Mouse (Mus musculus) midbrain, postnatal 0 days (tissue): ENCODE measurements around the gene Dnajc13. TPM values are rescaled to one million over a fixed set of nuclear protein-coding genes. Genes with fewer than 3 reads are reported as not detected.

Experiments used
- ATAC-seq: fragments of 200-750 bp; cut with Nextera tagmentation; 2 replicates; pipeline ENCODE4 v1.8.0; 2017; ENCODE audit warnings: moderate number of reproducible peaks, mild to moderate bottlenecking, moderate TSS enrichment, moderate library complexity; ENCODE audit not compliant: low FRiP score
- DNase-seq: peaks from one replicate; pipeline ENCODE4 v3.0.0-alpha.2; 2015; ENCODE audit warnings: low spot score
- H3K27ac ChIP-seq: fragments of 300-500 bp; sonication (generic); 2 replicates; pipeline ENCODE4 v1.5.1; 2014; ENCODE audit warnings: low read depth, mild to moderate bottlenecking, low read length, mixed read lengths
- H3K27me3 ChIP-seq: fragments of 300-500 bp; sonication (generic); 2 replicates; pipeline ENCODE4 v1.6.1; 2014; ENCODE audit warnings: low read length, control low read depth, mixed read lengths; ENCODE audit not compliant: insufficient read depth
- H3K36me3 ChIP-seq: fragments of 300-500 bp; sonication (generic); 2 replicates; pipeline ENCODE4 v1.6.1; 2014; ENCODE audit warnings: low read length, control low read depth, mixed read lengths; ENCODE audit not compliant: insufficient read depth
- H3K4me1 ChIP-seq: fragments of 300-500 bp; sonication (generic); 2 replicates; pipeline ENCODE4 v1.6.1; 2014; ENCODE audit warnings: mild to moderate bottlenecking, control low read depth, antibody characterized with exemption, low read length, mixed read lengths; ENCODE audit not compliant: insufficient read depth
- H3K4me2 ChIP-seq: fragments of 300-500 bp; sonication (generic); 2 replicates; pipeline ENCODE4 v1.6.1; 2014; ENCODE audit warnings: low read depth, mild to moderate bottlenecking, low read length, mixed read lengths; ENCODE audit not compliant: poor library complexity, severe bottlenecking
- H3K4me3 ChIP-seq: fragments of 300-500 bp; sonication (generic); 2 replicates; pipeline ENCODE4 v1.5.1; 2014; ENCODE audit warnings: low read depth, mild to moderate bottlenecking, low read length, moderate library complexity
- H3K9ac ChIP-seq: fragments of 300-500 bp; sonication (generic); replicated peaks from 2 replicates; pipeline ENCODE4 v1.6.1; 2014; ENCODE audit warnings: mild to moderate bottlenecking, low read length, moderate library complexity, mixed read lengths; ENCODE audit not compliant: poor library complexity, severe bottlenecking
- H3K9me3 ChIP-seq: fragments of 300-500 bp; sonication (generic); 2 replicates; pipeline ENCODE4 v1.6.1; 2016; ENCODE audit warnings: low read length, control low read depth
- CTCF ChIP-seq: IDR thresholded peaks from 2 replicates; pipeline ENCODE4 v1.5.1; 2016; ENCODE audit warnings: antibody characterized with exemption, mild to moderate bottlenecking
- WGBS: fragments of 180-500 bp; shearing (Covaris S2); extraction: QIAGEN DNeasy Blood & Tissue Kit; methylation state at CpG from one replicate; pipeline ENCODE4 v1.1.7; 2014; 5-methylcytosine and 5-hydroxymethylcytosine counted together
- polyA plus RNA-seq: library from polyadenylated mRNA; unstranded; fragments of >200 nt; fragmentation: Nextera tagmentation; extraction: Ambion mirVana; gene quantifications from 2 replicates; pipeline ENCODE4 v1.2.1, GENCODE M21; 2015
- total RNA-seq: library from RNA; depleted of rRNA; stranded (reverse); fragments of >200 nt; gene quantifications from 2 replicates; pipeline ENCODE4 v1.2.3, GENCODE M21; 2014

Dnajc13 gene
- total and polyA plus RNA-seq, 2 experiments from 2014 or later = 16.7 to 76.4 TPM

DNA sequence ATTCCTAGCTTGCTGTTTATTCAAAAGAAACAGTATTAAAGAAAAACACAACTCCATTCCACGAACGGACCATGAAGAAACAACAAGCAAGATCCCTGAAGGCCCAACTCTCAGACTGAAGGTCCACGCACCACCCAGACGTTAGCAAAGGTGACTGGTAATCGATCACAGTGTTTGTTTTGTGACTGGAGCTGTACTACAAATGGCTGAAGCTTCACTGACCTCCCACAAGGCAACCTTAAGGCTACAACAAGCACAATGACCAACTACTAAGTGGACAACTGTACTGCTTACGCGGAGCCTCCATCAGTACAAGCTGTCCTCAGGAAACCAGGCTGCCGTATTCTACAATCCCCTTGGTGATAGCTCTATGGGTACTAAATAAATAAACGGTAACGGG lies 92.7 kb downstream of the Dnajc13 start:
- 97% methylated on average over 10 of the region's 10 CpGs for WGBS
- H3K27ac ChIP-seq = no peak overlapping the region
- H3K9me3 ChIP-seq = no peaks in the 10 kb centered on the region
- no peaks in the 10 kb centered on the region for H3K27me3 ChIP-seq
- H3K4me2 ChIP-seq = no peak overlapping the region
- no peak for TF ChIP-seq CTCF
- no peak for ATAC-seq
- no peaks in the 10 kb centered on the region for H3K4me1 ChIP-seq
- H3K36me3 ChIP-seq = peaks cover 56% of the 10 kb centered on the region
- H3K4me3 ChIP-seq = no peak overlapping the region
- H3K9ac ChIP-seq = no peak overlapping the region
- DNase-seq = no peak

DNA sequence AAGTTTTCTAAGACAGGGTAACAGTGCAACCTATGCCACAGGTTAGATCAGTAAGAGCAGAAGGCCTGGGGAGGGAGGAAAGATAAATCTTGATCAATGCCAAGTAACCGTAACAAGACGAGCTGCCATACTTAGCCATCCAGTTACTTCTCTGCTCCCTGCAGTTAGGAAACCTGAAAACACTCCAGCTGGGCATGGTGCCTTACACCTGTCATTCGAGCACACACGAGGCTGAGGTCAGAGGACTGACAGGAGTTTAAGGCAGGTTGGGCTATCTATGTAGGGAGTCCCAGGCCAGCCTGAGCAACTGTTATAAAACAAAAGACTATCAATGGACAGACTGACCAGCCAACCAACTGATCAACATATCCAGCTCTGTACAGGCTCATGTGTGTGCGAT lies 96.8 kb downstream of the Dnajc13 start:
- DNase-seq (no peak), ATAC-seq (no peak)
- Histone ChIP-seq H3K36me3 (peaks cover 60% of the 10 kb centered on the region), H3K9ac (no peak overlapping the region), H3K9me3 (no peaks in the 10 kb centered on the region), H3K27ac (no peak overlapping the region), H3K27me3 (no peaks in the 10 kb centered on the region), H3K4me1 (no peaks in the 10 kb centered on the region), H3K4me2 (no peak overlapping the region), H3K4me3 (no peak overlapping the region)
- no peak for TF ChIP-seq CTCF
- 95% methylated on average over 5 of the region's 5 CpGs for WGBS

DNA sequence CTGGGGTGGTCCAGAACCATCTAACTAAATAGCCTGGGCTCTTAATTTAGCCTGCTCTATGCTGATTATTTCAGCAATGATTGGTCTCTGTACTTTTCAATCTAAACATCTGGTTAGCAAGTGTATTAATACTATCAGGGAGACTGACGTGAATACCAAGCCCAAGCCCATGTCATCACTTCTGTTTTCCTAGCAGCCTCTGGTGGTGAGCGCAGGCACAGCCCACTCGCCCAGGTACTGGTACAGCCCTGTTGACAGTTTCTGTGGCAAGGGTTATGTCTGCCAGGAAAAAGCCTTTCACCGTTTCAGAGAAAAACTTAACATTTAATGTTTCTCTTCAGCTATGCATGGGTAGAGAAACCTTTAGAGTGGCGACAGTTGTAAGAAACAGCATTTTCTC lies 98.5 kb downstream of the Dnajc13 start:
- Histone ChIP-seq H3K4me2 (no peak overlapping the region), H3K27me3 (no peaks in the 10 kb centered on the region), H3K9ac (no peak overlapping the region), H3K27ac (no peak overlapping the region), H3K9me3 (no peaks in the 10 kb centered on the region), H3K4me3 (no peak overlapping the region), H3K4me1 (no peaks in the 10 kb centered on the region), H3K36me3 (peaks cover 59% of the 10 kb centered on the region)
- DNase-seq (no peak), ATAC-seq (no peak)
- TF ChIP-seq CTCF = peak; percentile 59
- WGBS = 93% methylated on average over 5 of the region's 5 CpGs

DNA sequence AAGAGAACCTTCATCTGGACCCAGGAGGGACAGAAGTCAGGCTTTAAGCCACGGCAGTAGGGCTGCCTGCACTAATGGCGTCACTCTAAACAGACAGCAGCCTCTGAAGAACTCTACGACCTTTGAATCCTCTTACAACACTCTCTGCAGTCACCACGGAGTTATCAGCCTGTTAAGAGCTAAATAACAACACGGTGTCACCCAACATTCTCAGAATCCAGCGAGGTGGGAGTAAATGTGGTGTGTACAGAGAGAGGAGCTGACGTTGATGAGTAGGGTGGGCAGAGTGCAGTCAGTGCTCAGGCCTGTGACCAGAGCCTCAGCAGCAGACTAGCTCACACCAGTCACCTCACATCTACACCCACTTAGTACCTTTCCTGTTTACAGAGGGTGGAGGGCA lies 101.6 kb downstream of the Dnajc13 start:
- H3K4me2 ChIP-seq = no peak overlapping the region
- DNase-seq (no peak), ATAC-seq (no peak)
- H3K27me3 ChIP-seq = no peaks in the 10 kb centered on the region
- no peak overlapping the region for H3K9ac ChIP-seq
- H3K36me3 ChIP-seq = peaks cover 67% of the 10 kb centered on the region
- H3K9me3 ChIP-seq = no peaks in the 10 kb centered on the region
- H3K4me3 ChIP-seq = no peak overlapping the region
- no peak for TF ChIP-seq CTCF
- H3K27ac ChIP-seq = no peak overlapping the region
- WGBS = 87% methylated on average over 7 of the region's 7 CpGs
- H3K4me1 ChIP-seq = no peaks in the 10 kb centered on the region

DNA sequence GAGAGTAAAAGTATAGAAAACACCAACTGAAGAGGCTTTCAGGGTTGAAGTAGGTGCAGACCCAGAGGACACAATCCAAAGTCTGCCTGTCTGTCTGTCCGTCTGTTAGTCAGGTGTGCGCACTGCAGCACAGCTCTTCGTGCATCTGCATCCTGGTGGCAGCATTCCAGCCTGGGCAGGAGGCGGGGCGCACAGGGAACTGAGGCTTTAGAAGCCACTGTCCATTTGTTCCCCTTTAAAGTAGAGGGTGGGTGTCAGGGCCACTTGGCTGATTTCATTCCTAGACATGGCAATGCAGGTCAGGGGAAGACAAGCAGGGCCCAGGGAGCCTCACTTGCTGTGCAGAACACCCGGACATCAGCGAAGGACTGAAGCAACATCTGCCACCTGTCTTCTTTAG lies 105.4 kb downstream of the Dnajc13 start:
- no peaks in the 10 kb centered on the region for H3K9me3 ChIP-seq
- peaks cover 76% of the 10 kb centered on the region for H3K36me3 ChIP-seq
- 98% methylated on average over 7 of the region's 7 CpGs for WGBS
- no peak for TF ChIP-seq CTCF
- no peak overlapping the region for H3K27ac ChIP-seq
- no peaks in the 10 kb centered on the region for H3K27me3 ChIP-seq
- no peak overlapping the region for H3K4me2 ChIP-seq
- DNase-seq = no peak
- no peak overlapping the region for H3K4me3 ChIP-seq
- no peak for ATAC-seq
- H3K9ac ChIP-seq = no peak overlapping the region
- H3K4me1 ChIP-seq = no peaks in the 10 kb centered on the region

DNA sequence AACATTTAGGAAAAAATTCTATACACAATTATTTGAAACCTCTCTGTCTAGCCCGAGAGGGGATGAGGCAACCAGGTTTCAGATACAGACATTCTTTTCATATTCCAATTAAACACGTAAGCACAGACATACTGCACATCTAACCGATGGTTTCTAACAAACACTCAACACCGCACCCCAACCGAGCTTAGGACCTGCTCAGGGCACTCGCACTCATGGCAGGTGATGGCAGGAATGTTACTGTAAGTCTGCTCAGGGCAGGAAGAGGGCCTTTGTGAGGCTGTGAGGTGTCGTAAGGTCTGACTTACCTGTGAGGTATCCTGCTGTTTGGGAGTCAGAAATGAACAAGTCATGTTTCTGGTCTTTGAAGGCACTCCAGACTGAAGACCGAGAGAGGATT lies 106.2 kb downstream of the Dnajc13 start:
- H3K27me3 ChIP-seq = no peaks in the 10 kb centered on the region
- no peak for ATAC-seq
- no peak for DNase-seq
- H3K4me2 ChIP-seq = no peak overlapping the region
- TF ChIP-seq CTCF = no peak
- H3K4me1 ChIP-seq = no peaks in the 10 kb centered on the region
- H3K27ac ChIP-seq = no peak overlapping the region
- WGBS = 98% methylated on average over 8 of the region's 8 CpGs
- H3K9ac ChIP-seq = no peak overlapping the region
- H3K9me3 ChIP-seq = no peaks in the 10 kb centered on the region
- peaks cover 75% of the 10 kb centered on the region for H3K36me3 ChIP-seq
- H3K4me3 ChIP-seq = no peak overlapping the region
